Mouse (Mus musculus): Measurements from ENCODE around the gene Epb41l2. TPM values are rescaled to one million over a fixed set of nuclear protein-coding genes. Genes with fewer than 3 reads are reported as not detected.

Epb41l2 gene
- polyA plus RNA-seq, 1 experiment from 2014 or later, result 90.6 TPM

DNA sequence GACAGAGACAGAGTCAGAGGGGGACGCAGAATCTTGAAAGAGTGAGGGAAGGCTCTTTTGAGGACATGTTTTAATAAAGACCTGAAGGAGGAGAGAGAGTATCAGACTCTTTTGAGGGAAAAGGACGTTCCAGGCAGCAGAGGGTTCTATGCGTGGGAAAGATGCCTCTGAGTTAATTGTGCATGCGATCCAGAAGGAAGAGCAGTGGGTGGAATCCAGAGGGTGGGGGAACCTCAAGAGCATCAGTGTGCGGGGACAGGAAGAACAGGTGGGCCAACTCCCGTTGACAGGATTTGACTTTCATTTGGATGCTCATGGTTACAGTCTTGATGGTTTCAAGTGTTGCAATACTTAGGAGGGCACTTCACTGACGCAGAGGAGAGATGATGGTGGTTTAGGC lies 29.5 kb upstream of the Epb41l2 start:
- Histone ChIP-seq H3K4me2 (no peak overlapping the region), H3K4me1 (peaks cover 17% of the 10 kb centered on the region), H3K27me3 (no peaks in the 10 kb centered on the region), H3K4me3 (no peak overlapping the region), H3K9ac (no peak overlapping the region), H3K27ac (no peak overlapping the region), H3K36me3 (no peaks in the 10 kb centered on the region), H3K9me3 (no peaks in the 10 kb centered on the region)
- ATAC-seq (ENCODE audit: borderline replicate concordance, extremely low read depth, low FRiP score, low TSS enrichment), result no peak
- WGBS, result 90% methylated on average over 7 of the region's 7 CpGs

DNA sequence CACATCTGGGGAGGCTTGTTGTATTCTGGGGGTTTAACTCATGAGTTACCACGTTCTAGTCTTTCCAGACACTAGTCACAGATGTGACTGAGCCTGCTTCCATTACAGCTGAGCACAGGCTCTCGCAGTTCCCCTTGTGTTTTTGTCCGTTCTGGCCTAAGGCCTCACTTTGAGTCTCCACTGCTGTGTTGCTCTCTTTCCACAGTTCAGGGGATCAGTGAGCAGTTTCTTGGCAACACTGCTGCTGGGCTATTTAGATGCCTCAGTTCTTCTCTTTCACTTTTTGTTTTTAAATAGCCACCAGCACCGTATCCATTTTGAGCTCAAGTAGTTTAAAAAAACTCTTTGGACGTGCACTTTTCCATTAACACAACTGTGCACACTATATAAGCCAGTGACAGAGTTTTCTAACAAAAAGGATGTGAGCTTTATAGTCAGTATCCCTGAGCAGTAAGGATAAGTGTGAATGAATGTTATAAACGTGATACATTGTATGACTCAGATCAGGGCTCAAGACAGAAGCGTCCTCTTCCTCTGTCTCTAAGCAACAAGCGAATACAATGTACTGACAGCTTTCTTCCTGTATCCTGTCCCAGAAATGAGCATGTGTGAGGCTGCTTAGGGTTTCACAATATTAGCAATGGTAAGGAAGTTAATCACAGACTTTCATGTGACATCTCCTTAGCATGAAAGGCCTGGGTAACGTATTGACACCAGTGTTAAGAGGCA lies 28.1 kb upstream of the Epb41l2 start:
- Histone ChIP-seq H3K27ac (peak overlapping the region; percentile 37; the same call in 1 of the 2 replicates), H3K4me2 (no peak overlapping the region), H3K27me3 (no peaks in the 10 kb centered on the region), H3K4me3 (no peak overlapping the region), H3K4me1 (peaks cover 7% of the 10 kb centered on the region), H3K36me3 (no peaks in the 10 kb centered on the region), H3K9ac (no peak overlapping the region), H3K9me3 (no peaks in the 10 kb centered on the region)
- 47% methylated on average over 9 of the region's 9 CpGs for WGBS
- 0 out of 2 replicates have a peak, but pooled peaks have one; percentile 33 for ATAC-seq (ENCODE audit: borderline replicate concordance, extremely low read depth, low FRiP score, low TSS enrichment)

DNA sequence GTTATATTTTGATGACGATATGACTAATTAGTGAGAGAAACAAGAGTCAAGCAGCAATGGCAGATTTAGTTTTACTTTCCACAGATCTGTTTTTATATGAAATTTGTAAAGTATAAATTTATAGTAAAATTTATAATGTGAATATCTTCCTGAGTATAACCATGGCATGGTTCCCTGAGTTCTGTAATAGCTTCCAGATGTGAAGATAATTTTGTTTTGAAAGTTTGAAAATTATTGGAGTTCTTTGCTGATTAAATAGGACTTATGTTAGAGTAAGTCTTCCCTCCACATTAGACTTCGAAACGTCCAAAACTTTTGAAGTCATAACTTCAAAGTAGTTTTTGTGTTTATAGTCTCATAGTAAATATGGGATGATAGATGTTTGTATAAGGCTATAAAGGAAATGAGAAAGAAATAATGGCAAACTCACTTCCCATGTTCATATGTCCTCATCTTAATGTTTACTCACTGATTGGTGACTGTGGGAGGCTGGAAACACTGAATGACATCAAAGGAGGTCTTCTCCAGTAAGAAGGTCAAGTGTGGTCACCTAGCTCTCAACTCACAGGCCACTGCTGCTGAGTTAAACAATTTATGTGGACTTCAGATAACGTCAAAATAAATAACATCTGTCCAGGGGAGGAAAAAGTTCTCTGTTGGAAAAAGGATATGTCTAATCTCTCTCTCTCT lies 26.1 kb upstream of the Epb41l2 start:
- WGBS, result 18% methylated on average over 4 of the region's 4 CpGs
- H3K9ac ChIP-seq, result no peak overlapping the region
- no peak overlapping the region for H3K27ac ChIP-seq
- H3K4me3 ChIP-seq, result no peak overlapping the region
- no peak overlapping the region for H3K4me2 ChIP-seq
- no peaks in the 10 kb centered on the region for H3K27me3 ChIP-seq
- H3K9me3 ChIP-seq, result no peaks in the 10 kb centered on the region
- ATAC-seq (ENCODE audit: borderline replicate concordance, extremely low read depth, low FRiP score, low TSS enrichment), result peak; percentile 73
- peaks cover 7% of the 10 kb centered on the region for H3K4me1 ChIP-seq
- H3K36me3 ChIP-seq, result no peaks in the 10 kb centered on the region

DNA sequence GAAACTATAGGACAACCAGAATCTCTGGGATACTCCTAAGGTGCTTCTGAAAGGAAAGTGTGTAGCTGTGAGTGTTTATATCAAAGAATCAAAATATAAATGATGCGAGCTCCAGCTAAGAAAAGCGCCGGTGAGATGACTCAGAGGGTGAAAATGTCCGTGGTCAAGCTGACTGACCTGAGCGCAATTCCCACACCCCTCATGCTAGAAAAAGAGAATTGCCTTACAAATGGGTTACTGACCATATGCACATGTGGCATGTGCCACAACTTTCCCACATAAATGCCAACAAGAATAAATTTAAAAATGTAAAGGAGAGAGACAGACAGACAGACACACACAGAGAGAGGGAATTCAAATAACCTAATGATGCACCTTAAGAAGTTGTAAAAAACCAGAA lies 18.9 kb upstream of the Epb41l2 start:
- WGBS, result 88% methylated on average over 5 of the region's 5 CpGs
- no peak for ATAC-seq (ENCODE audit: borderline replicate concordance, extremely low read depth, low FRiP score, low TSS enrichment)
- no peaks in the 10 kb centered on the region for H3K27me3 ChIP-seq
- H3K36me3 ChIP-seq, result no peaks in the 10 kb centered on the region
- no peak overlapping the region for H3K27ac ChIP-seq
- H3K9ac ChIP-seq, result no peak overlapping the region
- H3K4me3 ChIP-seq, result no peak overlapping the region
- no peaks in the 10 kb centered on the region for H3K4me1 ChIP-seq
- no peaks in the 10 kb centered on the region for H3K9me3 ChIP-seq
- no peak overlapping the region for H3K4me2 ChIP-seq

DNA sequence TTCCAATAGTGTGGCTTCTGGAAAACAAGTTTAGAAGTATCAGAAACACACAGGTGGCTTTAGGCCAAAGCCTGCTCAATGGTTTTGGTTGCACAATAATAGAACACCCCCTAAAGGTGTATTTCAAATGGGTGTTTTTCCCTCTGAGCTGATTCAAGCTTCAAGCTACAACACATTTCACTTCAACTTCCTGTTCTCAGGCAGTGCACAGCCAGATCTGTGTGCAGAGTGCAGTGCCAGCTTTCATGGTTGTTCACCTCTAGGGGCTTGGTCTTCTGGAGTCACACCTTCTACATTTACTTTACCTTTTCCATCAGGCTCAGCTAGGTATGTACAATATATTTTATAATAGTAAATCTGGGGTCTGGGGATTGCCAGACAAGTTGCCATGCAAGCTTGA lies 16.8 kb upstream of the Epb41l2 start:
- Histone ChIP-seq H3K36me3 (no peaks in the 10 kb centered on the region), H3K4me1 (no peaks in the 10 kb centered on the region), H3K4me2 (no peak overlapping the region), H3K4me3 (no peak overlapping the region), H3K9me3 (no peaks in the 10 kb centered on the region), H3K27me3 (no peaks in the 10 kb centered on the region), H3K9ac (no peak overlapping the region), H3K27ac (no peak overlapping the region)
- ATAC-seq (ENCODE audit: borderline replicate concordance, extremely low read depth, low FRiP score, low TSS enrichment), result no peak

DNA sequence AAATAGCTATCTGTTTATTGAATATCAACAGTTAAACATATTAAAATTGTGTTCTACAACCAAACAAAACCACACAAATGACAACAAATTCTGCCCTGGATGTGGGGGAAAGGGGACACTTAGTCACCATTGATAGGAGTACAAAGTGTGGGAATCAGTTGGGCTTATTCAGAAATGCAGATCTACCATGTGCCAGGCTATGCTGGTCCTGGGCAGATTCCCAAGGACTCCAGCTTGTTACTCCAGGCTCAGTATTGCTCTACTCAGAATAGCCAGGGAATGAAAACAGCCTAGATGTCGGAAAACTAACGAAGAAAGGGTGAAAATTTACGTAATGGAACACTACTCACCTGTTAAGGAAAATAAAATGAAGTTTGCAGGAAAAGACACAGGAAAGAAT lies 5.7 kb upstream of the Epb41l2 start:
- Histone ChIP-seq H3K4me1 (no peaks in the 10 kb centered on the region), H3K36me3 (no peaks in the 10 kb centered on the region), H3K27ac (no peak overlapping the region), H3K9me3 (no peaks in the 10 kb centered on the region), H3K4me2 (no peak overlapping the region), H3K27me3 (no peaks in the 10 kb centered on the region), H3K9ac (no peak overlapping the region), H3K4me3 (no peak overlapping the region)
- WGBS, result 95% methylated on average over 3 of the region's 3 CpGs
- no peak for ATAC-seq (ENCODE audit: borderline replicate concordance, extremely low read depth, low FRiP score, low TSS enrichment)

DNA sequence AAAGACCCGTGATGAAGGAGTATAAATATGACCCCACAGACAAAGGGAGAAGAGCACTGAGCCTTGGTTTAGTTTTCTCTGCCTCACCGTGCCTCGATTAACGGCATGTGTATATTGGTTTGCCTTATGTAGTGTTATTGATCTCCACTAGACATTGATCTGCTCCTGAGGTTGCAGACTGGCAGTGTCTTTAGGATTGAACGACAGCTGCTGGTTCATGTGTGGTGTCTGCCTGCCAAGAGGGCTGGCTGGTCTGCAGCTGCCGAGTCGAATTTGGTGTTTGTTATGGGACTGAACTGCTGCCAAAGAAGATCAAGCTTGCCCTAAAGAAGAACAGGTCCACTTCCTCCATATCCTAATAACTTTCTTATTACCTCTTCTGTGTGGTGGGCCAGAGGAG lies 5.2 kb upstream of the Epb41l2 start:
- H3K27me3 ChIP-seq, result no peaks in the 10 kb centered on the region
- H3K27ac ChIP-seq, result no peak overlapping the region
- no peak for ATAC-seq (ENCODE audit: borderline replicate concordance, extremely low read depth, low FRiP score, low TSS enrichment)
- H3K4me1 ChIP-seq, result peaks cover 3% of the 10 kb centered on the region; the same call in 1 of the 2 replicates
- H3K36me3 ChIP-seq, result no peaks in the 10 kb centered on the region
- H3K4me2 ChIP-seq, result no peak overlapping the region
- H3K4me3 ChIP-seq, result no peak overlapping the region
- H3K9me3 ChIP-seq, result no peaks in the 10 kb centered on the region
- WGBS, result 73% methylated on average over 7 of the region's 7 CpGs
- H3K9ac ChIP-seq, result no peak overlapping the region

DNA sequence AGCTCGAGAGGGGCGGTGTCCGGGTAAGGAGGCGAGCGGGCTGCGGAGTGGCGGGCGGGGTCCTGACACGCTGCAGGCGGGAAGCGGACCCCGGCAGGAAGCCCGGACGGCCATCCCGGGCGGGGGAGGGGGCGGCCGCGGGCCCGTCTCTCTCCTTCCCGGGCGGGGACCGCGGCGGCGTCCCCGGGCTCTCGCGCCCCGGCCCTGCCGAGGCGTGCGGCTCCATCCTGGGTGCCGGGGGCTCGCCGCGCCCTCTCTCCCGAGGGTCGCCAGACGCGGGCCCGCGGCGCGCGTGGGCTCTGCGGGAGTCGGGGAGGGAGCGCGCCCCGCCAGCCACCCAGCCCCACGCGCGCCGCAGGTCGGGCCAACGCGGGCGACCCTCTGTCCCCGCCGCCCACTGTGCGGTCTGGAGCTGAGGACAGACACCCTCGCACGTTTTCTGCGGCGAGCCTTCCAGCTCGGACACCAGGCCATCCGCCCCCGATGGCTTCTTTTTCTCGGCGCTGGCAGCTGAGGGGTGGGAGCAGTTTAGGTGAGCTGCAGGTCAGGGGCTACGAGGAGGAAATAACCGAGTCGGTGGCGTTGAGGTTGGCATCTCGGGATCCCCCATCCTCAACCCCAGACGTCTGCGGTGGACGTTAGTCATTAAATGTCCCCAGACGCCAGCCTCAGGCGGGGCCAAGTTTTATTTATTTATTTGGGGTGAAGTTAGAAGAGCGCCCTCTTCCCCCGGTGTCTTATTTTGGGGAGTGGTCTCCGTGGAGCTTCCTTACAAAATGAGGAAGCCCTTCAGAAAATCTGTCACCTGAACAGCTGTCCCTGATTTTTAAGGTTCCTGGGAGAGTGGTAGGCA lies 587 bp downstream of the Epb41l2 start:
- peak; percentile 1; the same call in 1 of the 2 replicates for ATAC-seq (ENCODE audit: borderline replicate concordance, extremely low read depth, low FRiP score, low TSS enrichment)
- Histone ChIP-seq H3K36me3 (no peaks in the 10 kb centered on the region), H3K9me3 (no peaks in the 10 kb centered on the region), H3K27ac (peak overlapping the region; percentile 92), H3K4me3 (peak overlapping the region; percentile 93), H3K4me1 (peaks cover 27% of the 10 kb centered on the region), H3K9ac (peak overlapping the region; percentile 91), H3K27me3 (no peaks in the 10 kb centered on the region), H3K4me2 (peak overlapping the region; percentile 79)
- WGBS, result 0% methylated on average over 41 of the region's 84 CpGs

DNA sequence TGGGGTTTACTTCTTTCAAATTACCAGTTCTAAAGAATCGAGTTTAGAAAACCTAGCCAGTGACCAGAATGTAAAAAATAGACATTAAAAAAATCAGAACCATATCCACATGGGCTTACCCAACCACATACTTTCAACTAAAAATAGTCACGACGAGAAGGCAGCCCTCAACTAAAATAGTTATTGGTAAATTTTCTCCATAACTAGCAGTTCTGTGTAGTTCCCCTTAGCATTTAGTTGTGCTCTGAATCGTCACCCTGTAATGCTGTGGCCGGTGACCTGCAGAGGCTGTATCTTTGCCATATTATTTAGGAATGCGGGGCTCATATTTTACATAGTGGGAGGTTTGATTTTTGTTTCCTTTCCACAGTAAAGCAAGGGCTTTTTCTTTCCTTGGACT lies 2.6 kb downstream of the Epb41l2 start:
- Histone ChIP-seq H3K4me2 (peak overlapping the region; percentile 79), H3K36me3 (no peaks in the 10 kb centered on the region), H3K27ac (0 out of 2 replicates have a peak overlapping the region, but pooled peaks have one; percentile 1), H3K9ac (peak overlapping the region; percentile 11; the same call in 1 of the 2 replicates), H3K4me1 (peaks cover 37% of the 10 kb centered on the region), H3K27me3 (no peaks in the 10 kb centered on the region), H3K4me3 (peak overlapping the region; percentile 93), H3K9me3 (no peaks in the 10 kb centered on the region)
- ATAC-seq (ENCODE audit: borderline replicate concordance, extremely low read depth, low FRiP score, low TSS enrichment), result no peak
- WGBS, result 18% methylated on average over 6 of the region's 6 CpGs

DNA sequence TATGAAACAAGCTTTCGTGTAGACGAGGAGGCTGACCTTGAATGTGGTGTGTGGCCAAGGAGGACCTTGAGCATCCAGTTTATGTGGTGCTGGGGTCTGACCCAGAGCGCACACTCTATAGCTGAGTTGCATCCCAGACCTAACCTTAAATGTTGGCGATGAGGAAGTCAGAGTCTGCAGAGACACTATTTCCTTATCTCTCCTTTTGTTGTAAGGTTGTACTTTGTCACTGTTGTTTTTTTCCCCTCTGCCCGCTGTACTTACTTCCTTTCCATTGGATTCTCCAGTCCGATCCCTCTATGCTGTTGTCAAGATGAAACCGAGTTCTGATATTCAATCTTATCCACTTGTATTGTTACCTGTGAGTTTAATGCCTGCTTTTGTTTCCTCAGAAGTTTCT lies 5.6 kb downstream of the Epb41l2 start:
- no peaks in the 10 kb centered on the region for H3K36me3 ChIP-seq
- ATAC-seq (ENCODE audit: borderline replicate concordance, extremely low read depth, low FRiP score, low TSS enrichment), result no peak
- H3K27ac ChIP-seq, result no peak overlapping the region
- no peak overlapping the region for H3K9ac ChIP-seq
- H3K4me2 ChIP-seq, result no peak overlapping the region
- no peaks in the 10 kb centered on the region for H3K27me3 ChIP-seq
- H3K9me3 ChIP-seq, result no peaks in the 10 kb centered on the region
- no peak overlapping the region for H3K4me3 ChIP-seq
- 85% methylated on average over 7 of the region's 7 CpGs for WGBS
- peaks cover 49% of the 10 kb centered on the region for H3K4me1 ChIP-seq

DNA sequence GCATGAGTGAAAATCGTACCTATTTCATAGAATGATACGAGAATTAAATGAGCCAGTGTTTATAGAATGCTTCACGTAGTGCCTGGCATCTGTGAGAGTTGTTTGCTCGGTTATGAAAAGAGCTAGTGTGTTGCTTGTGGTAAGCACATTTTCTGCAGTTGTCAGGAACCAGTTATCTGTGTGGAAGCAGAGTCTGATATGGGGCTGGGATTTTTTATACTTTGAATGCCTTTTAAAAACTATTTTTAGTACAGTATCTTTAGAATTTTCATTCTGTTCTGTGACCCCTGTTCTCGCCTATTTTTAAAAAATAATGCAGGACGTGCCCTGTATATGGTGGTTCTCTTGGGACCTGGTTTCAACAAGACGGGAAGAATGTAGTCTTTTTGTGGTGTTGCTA lies 6.1 kb downstream of the Epb41l2 start:
- WGBS, result 53% methylated on average over 7 of the region's 7 CpGs
- H3K4me1 ChIP-seq, result peaks cover 53% of the 10 kb centered on the region
- H3K4me3 ChIP-seq, result no peak overlapping the region
- H3K27me3 ChIP-seq, result no peaks in the 10 kb centered on the region
- no peak for ATAC-seq (ENCODE audit: borderline replicate concordance, extremely low read depth, low FRiP score, low TSS enrichment)
- no peaks in the 10 kb centered on the region for H3K9me3 ChIP-seq
- no peak overlapping the region for H3K27ac ChIP-seq
- H3K9ac ChIP-seq, result no peak overlapping the region
- H3K36me3 ChIP-seq, result no peaks in the 10 kb centered on the region
- no peak overlapping the region for H3K4me2 ChIP-seq

DNA sequence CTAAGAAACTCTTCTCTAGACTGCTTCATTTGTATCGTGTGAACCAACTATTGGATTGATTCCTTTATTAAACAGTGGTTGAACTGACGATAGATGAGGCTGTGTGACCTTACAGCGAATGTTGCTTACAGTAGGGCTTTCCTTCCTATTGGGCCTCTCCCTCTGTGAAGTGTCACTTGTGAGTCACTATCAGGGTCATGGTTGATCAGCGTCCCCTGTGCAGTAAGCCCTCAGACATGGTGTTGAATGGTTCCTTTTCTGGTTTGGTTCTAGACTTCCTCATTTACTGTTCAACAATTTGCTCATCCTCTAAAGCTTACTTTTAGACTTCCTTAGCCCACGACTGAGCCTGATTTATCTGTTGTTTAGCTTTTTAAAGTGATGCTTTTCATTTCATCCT lies 7.1 kb downstream of the Epb41l2 start:
- H3K36me3 ChIP-seq, result no peaks in the 10 kb centered on the region
- H3K27ac ChIP-seq, result no peak overlapping the region
- H3K4me3 ChIP-seq, result no peak overlapping the region
- no peak for ATAC-seq (ENCODE audit: borderline replicate concordance, extremely low read depth, low FRiP score, low TSS enrichment)
- 43% methylated on average over 5 of the region's 5 CpGs for WGBS
- peaks cover 56% of the 10 kb centered on the region for H3K4me1 ChIP-seq
- no peak overlapping the region for H3K9ac ChIP-seq
- no peaks in the 10 kb centered on the region for H3K27me3 ChIP-seq
- H3K4me2 ChIP-seq, result no peak overlapping the region
- H3K9me3 ChIP-seq, result no peaks in the 10 kb centered on the region
